Mouse (Mus musculus): ENCODE measurements around the gene Fcgr1.

DNA sequence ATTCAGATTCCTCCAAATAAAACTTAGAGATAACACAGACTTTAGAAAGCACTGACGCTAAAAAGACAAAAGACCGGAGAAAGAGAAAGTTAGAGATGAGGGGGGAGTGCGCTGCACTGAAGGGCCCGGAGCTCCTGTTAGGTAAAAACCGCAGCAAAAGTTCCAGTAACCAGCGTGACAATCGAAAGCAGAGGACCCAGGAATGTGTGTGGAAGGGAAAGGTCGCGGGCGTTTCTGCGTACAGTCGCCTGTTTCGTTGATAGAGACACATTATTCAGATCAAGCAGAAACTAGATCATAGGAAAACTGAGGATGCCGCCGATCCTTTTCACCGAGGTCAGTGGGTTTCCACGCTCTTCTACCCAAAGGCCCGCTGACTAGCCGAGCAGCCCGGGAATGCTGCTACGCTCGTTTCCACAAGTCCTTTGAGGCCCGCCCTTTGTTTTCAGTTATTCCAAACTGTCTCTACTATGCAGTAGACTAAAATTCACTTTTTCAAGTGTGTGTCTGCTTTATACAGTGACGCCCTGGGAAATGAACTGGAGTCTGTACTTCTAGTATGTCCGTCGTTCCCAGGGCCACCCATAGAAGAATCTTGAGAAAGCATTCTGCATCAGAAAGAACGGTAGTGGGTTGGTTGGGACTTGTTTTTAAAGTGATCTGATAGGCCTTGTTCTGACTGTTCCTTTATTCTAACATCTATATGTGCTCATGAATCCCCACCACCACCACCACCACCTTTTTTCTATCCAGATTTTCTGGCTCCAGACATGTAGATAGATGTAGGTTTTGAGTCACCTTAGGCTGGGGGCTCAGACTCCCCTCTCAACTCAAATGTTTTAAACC is 30.0 kb downstream of the Fcgr1 start:
- TF ChIP-seq GATA1 (IDR thresholded peaks at IDR 0.05; ENCODE audit: borderline replicate concordance, low read length) = no peak
- no peak for TF ChIP-seq FLI1 (IDR thresholded peaks at IDR 0.05; ENCODE audit: low read length)
